Mouse (Mus musculus): ENCODE measurements around the gene Gtf3a. TPM values are rescaled to one million over a fixed set of nuclear protein-coding genes. Genes with fewer than 3 reads are reported as not detected.

Gene Gtf3a
- polyA plus RNA-seq, 1 experiment from 2014 or later, result 128 TPM

DNA sequence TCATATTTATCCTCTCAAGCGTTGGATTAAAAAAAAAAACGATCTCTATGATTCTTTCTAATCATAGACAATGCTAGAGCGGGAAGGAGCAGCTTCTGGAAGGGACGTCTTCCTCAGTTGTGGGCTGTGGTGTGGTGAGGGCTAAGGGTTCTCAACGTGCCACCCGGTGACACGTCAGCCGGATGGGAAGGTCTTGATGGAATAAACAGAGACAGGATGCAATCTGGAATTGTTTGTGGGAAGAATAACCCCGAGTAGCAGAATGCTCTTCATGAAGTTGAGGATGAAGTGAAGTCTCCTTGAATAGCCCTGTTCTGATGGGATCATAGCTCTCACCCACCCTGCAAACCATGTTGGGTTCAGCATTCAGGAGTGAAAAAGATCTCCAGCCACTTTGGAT is 1.8 kb upstream of the Gtf3a start:
- H3K27me3 ChIP-seq (ENCODE audit: insufficient read depth, low read length), result no peaks in the 10 kb centered on the region
- peaks cover 12% of the 10 kb centered on the region for H3K4me1 ChIP-seq (ENCODE audit: insufficient read depth, low read length)
- H3K27ac ChIP-seq (ENCODE audit: low read length), result no peak overlapping the region
- H3K4me2 ChIP-seq (replicated peaks; ENCODE audit: low read depth, low read length), result no peak overlapping the region
- peaks cover 7% of the 10 kb centered on the region; the same call in 1 of the 2 replicates for H3K9me3 ChIP-seq (ENCODE audit: low read length)
- peaks cover 10% of the 10 kb centered on the region for H3K36me3 ChIP-seq (ENCODE audit: insufficient read depth, low read length)
- WGBS, result 88% methylated on average over 9 of the region's 9 CpGs
- ATAC-seq (ENCODE audit: low FRiP score, low TSS enrichment), result no peak
- no peak overlapping the region for H3K9ac ChIP-seq (replicated peaks; ENCODE audit: low read length)
- H3K4me3 ChIP-seq (ENCODE audit: low read length), result no peak overlapping the region

DNA sequence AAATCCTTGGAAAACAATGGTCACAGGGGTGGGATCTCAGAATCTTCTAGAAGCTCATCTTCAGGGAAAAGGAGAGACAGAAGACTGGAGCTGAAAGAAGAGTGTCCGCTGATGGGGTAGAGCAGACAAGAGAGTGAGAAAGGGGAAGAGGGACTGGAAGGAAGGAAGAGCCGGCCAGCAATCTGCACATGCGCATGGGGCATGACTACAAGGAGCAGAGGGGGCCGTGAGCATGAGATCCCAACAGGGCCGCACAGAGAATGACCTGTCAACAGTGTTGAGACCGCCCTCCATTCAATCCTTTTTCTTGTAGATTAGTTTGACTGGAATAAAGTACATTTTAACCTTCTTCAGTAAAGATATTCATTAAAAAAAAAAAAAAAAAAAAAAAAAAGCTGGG is 960 bp upstream of the Gtf3a start:
- Histone ChIP-seq H3K9me3 (ENCODE audit: low read length) (peaks cover 7% of the 10 kb centered on the region; the same call in 1 of the 2 replicates), H3K27ac (ENCODE audit: low read length) (no peak overlapping the region), H3K36me3 (ENCODE audit: insufficient read depth, low read length) (peaks cover 18% of the 10 kb centered on the region), H3K4me1 (ENCODE audit: insufficient read depth, low read length) (peaks cover 12% of the 10 kb centered on the region), H3K4me3 (ENCODE audit: low read length) (no peak overlapping the region), H3K4me2 (replicated peaks; ENCODE audit: low read depth, low read length) (no peak overlapping the region), H3K27me3 (ENCODE audit: insufficient read depth, low read length) (no peaks in the 10 kb centered on the region), H3K9ac (replicated peaks; ENCODE audit: low read length) (no peak overlapping the region)
- no peak for ATAC-seq (ENCODE audit: low FRiP score, low TSS enrichment)
- 90% methylated on average over 6 of the region's 6 CpGs for WGBS

DNA sequence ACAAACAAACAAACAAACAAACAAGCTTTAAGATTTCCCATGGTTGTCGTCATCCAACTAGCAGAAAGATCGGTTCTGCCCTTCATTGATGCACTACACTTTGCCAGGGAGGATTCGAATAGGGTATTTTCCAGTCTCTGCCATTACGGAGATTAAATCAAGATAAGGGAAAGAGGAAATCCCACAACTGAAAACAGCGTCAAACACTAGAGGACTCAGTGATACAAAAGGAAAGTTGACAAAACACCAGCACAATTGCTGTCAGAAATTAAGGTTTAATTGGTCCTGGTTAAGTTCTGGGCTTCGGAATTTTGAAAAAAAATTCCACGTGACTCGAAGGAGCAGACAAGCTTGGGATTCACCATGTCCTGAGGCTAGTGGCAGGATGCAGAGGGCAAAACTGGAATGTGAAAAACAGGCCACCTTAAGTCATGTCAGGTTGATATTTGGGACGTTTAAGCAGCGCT is 383 bp upstream of the Gtf3a start:
- WGBS, result 22% methylated on average over 10 of the region's 10 CpGs
- no peak for ATAC-seq (ENCODE audit: low FRiP score, low TSS enrichment)
- Histone ChIP-seq H3K9ac (replicated peaks; ENCODE audit: low read length) (peak overlapping the region; percentile 79), H3K36me3 (ENCODE audit: insufficient read depth, low read length) (peaks cover 24% of the 10 kb centered on the region), H3K27me3 (ENCODE audit: insufficient read depth, low read length) (no peaks in the 10 kb centered on the region), H3K4me3 (ENCODE audit: low read length) (peak overlapping the region; percentile 78), H3K4me1 (ENCODE audit: insufficient read depth, low read length) (peaks cover 12% of the 10 kb centered on the region), H3K4me2 (replicated peaks; ENCODE audit: low read depth, low read length) (peak overlapping the region; percentile 85), H3K9me3 (ENCODE audit: low read length) (peaks cover 7% of the 10 kb centered on the region; the same call in 1 of the 2 replicates), H3K27ac (ENCODE audit: low read length) (peak overlapping the region; percentile 80)

DNA sequence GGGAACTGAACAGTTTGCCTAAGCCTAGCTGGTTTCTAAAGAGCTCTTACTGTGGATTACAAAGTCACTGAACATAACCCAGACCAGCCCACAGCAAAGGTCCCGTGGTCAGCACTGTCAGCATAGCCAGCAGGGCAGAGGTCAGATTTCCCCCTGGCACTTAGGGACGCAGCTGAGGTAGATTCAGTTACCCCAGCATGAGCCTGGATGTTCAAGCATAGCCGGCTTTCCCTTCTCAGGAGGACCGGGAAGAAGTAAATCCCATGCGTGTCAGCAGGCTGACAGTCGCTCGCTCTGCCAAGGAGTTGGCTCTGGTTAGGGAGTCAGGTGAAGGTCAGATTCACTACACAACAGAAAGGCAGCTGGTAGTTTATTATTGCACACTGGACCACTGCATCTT is 6.1 kb downstream of the Gtf3a start:
- H3K4me1 ChIP-seq (ENCODE audit: insufficient read depth, low read length), result peaks cover 6% of the 10 kb centered on the region
- 81% methylated on average over 7 of the region's 7 CpGs for WGBS
- H3K27ac ChIP-seq (ENCODE audit: low read length), result no peak overlapping the region
- H3K9me3 ChIP-seq (ENCODE audit: low read length), result no peaks in the 10 kb centered on the region
- no peak overlapping the region for H3K9ac ChIP-seq (replicated peaks; ENCODE audit: low read length)
- H3K36me3 ChIP-seq (ENCODE audit: insufficient read depth, low read length), result peaks cover 82% of the 10 kb centered on the region
- H3K4me2 ChIP-seq (replicated peaks; ENCODE audit: low read depth, low read length), result no peak overlapping the region
- H3K4me3 ChIP-seq (ENCODE audit: low read length), result no peak overlapping the region
- ATAC-seq (ENCODE audit: low FRiP score, low TSS enrichment), result no peak
- no peaks in the 10 kb centered on the region for H3K27me3 ChIP-seq (ENCODE audit: insufficient read depth, low read length)

GRCm38 (mm10) chr5:146955651-146956050 is 7.2 kb downstream of the Gtf3a start:
- H3K36me3 ChIP-seq (ENCODE audit: insufficient read depth, low read length), result peaks cover 82% of the 10 kb centered on the region
- 89% methylated on average over 5 of the region's 5 CpGs for WGBS
- no peaks in the 10 kb centered on the region for H3K4me1 ChIP-seq (ENCODE audit: insufficient read depth, low read length)
- H3K27ac ChIP-seq (ENCODE audit: low read length), result no peak overlapping the region
- H3K9me3 ChIP-seq (ENCODE audit: low read length), result no peaks in the 10 kb centered on the region
- ATAC-seq (ENCODE audit: low FRiP score, low TSS enrichment), result no peak
- H3K9ac ChIP-seq (replicated peaks; ENCODE audit: low read length), result no peak overlapping the region
- no peak overlapping the region for H3K4me2 ChIP-seq (replicated peaks; ENCODE audit: low read depth, low read length)
- no peak overlapping the region for H3K4me3 ChIP-seq (ENCODE audit: low read length)
- no peaks in the 10 kb centered on the region for H3K27me3 ChIP-seq (ENCODE audit: insufficient read depth, low read length)

DNA sequence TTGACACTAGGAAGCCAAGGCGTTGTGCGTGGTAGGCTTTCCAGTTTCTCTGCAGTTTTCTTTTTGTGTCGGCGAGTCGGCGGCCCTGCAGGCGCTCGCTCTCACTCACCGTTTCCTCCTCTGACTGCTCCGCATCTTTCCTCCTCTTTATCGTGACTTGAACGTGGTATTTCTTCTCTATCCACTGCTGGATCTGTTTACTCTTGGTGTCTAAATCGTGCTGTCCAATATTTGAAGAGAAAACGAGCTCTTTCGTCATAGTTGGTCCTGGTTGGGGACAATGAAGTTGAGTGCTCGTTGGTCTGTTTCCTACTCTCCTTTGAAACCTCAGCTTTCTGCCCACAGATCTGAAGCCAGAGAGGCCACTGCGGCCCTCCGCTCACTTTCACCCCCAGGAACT is 8.2 kb downstream of the Gtf3a start:
- Histone ChIP-seq H3K9me3 (ENCODE audit: low read length) (no peaks in the 10 kb centered on the region), H3K4me1 (ENCODE audit: insufficient read depth, low read length) (no peaks in the 10 kb centered on the region), H3K4me3 (ENCODE audit: low read length) (no peak overlapping the region), H3K27me3 (ENCODE audit: insufficient read depth, low read length) (no peaks in the 10 kb centered on the region), H3K9ac (replicated peaks; ENCODE audit: low read length) (no peak overlapping the region), H3K27ac (ENCODE audit: low read length) (no peak overlapping the region), H3K4me2 (replicated peaks; ENCODE audit: low read depth, low read length) (no peak overlapping the region), H3K36me3 (ENCODE audit: insufficient read depth, low read length) (peaks cover 72% of the 10 kb centered on the region)
- no peak for ATAC-seq (ENCODE audit: low FRiP score, low TSS enrichment)
- 92% methylated on average over 18 of the region's 18 CpGs for WGBS

GRCm38 (mm10) chr5:146963118-146963936 is 14.9 kb downstream of the Gtf3a start, which contains the start of gene Mtif3:
Mtif3 (minus strand) TSS chr5:146963800.
- WGBS, result 1% methylated on average over 46 of the region's 46 CpGs
- Histone ChIP-seq H3K36me3 (ENCODE audit: insufficient read depth, low read length) (peaks cover 11% of the 10 kb centered on the region), H3K9ac (replicated peaks; ENCODE audit: low read length) (peak within 1 kb of the TSS; percentile 87), H3K4me2 (replicated peaks; ENCODE audit: low read depth, low read length) (peak within 1 kb of the TSS; percentile 60), H3K27ac (ENCODE audit: low read length) (peak within 1 kb of the TSS; percentile 76), H3K4me3 (ENCODE audit: low read length) (peak within 1 kb of the TSS; percentile 85), H3K27me3 (ENCODE audit: insufficient read depth, low read length) (no peaks in the 10 kb centered on the region), H3K4me1 (ENCODE audit: insufficient read depth, low read length) (peaks cover 8% of the 10 kb centered on the region), H3K9me3 (ENCODE audit: low read length) (no peaks in the 10 kb centered on the region)
- peak; percentile 77; the same call in 1 of the 2 replicates for ATAC-seq (ENCODE audit: low FRiP score, low TSS enrichment)

DNA sequence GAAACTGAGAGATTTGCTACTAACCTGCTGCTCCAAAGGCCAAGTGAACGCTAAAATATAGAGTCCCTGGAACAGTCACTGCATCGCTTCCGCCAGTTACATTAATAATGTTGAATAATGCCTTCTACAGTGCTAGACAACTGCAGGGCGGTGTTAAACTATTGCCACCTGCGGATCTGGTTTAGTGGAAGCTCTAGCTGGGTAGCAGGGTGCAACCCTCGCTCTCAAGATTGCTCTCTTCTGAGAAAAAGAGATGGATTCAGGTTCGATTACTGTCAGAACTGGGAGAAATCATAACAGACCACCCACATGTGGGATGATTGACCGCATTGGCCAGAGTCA is 15.5 kb downstream of the Gtf3a start:
- no peaks in the 10 kb centered on the region for H3K27me3 ChIP-seq (ENCODE audit: insufficient read depth, low read length)
- no peaks in the 10 kb centered on the region for H3K9me3 ChIP-seq (ENCODE audit: low read length)
- 50% methylated on average over 8 of the region's 8 CpGs for WGBS
- no peak overlapping the region for H3K27ac ChIP-seq (ENCODE audit: low read length)
- H3K4me2 ChIP-seq (replicated peaks; ENCODE audit: low read depth, low read length), result peak overlapping the region; percentile 60
- peak overlapping the region; percentile 85 for H3K4me3 ChIP-seq (ENCODE audit: low read length)
- peaks cover 8% of the 10 kb centered on the region for H3K4me1 ChIP-seq (ENCODE audit: insufficient read depth, low read length)
- ATAC-seq (ENCODE audit: low FRiP score, low TSS enrichment), result peak; percentile 28; the same call in 1 of the 2 replicates
- peaks cover 6% of the 10 kb centered on the region; the same call in 1 of the 2 replicates for H3K36me3 ChIP-seq (ENCODE audit: insufficient read depth, low read length)
- peak overlapping the region; percentile 87 for H3K9ac ChIP-seq (replicated peaks; ENCODE audit: low read length)

DNA sequence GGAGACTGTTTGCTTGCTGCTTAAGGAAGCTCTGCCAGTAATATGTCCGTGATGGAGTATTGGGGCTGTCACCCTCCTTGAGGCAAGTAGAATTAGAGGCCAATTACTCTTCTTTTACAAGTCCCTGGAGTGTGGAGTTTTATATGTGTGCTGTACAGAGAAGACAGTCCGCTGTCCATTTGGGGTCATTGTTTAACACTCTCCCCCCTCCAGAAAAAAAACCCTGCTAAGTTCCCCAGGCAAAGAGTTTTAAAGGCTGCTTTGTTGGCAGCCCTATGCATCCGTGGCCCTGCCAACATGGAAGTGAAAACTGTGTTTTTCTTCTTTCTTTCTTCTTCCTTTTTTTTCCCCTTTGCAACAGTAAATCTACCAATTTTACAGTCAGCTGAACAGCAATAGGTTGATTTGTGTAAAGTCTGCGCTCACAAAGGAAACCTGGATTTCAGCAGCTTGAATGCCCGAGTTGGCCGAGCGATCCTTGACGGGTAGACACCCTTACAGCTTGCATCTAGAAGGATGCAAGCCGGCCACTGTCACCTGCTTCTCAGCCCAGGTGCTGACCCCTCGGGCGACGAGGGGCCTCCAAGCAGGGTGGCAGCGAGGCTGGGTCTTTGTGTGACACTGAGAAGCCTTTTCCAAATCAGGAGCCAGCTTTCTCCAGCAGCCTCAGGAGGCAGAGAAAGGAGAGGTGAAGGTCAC is 20.4 kb downstream of the Gtf3a start:
- 38% methylated on average over 13 of the region's 13 CpGs for WGBS
- Histone ChIP-seq H3K4me3 (ENCODE audit: low read length) (no peak overlapping the region), H3K4me2 (replicated peaks; ENCODE audit: low read depth, low read length) (no peak overlapping the region), H3K9ac (replicated peaks; ENCODE audit: low read length) (no peak overlapping the region), H3K27ac (ENCODE audit: low read length) (no peak overlapping the region), H3K4me1 (ENCODE audit: insufficient read depth, low read length) (peaks cover 4% of the 10 kb centered on the region), H3K36me3 (ENCODE audit: insufficient read depth, low read length) (no peaks in the 10 kb centered on the region), H3K27me3 (ENCODE audit: insufficient read depth, low read length) (no peaks in the 10 kb centered on the region), H3K9me3 (ENCODE audit: low read length) (no peaks in the 10 kb centered on the region)
- ATAC-seq (ENCODE audit: low FRiP score, low TSS enrichment), result no peak

All from kidney, embryonic 16.5 days (tissue).